Mouse (Mus musculus): ENCODE data around the gene Ube2s. TPM values are rescaled to one million over a fixed set of nuclear protein-coding genes. Genes with fewer than 3 reads are reported as not detected.
"Not testable (repeated sequence)": the region's sequence is repeated elsewhere in the genome, so short reads cannot be mapped to it uniquely, and the experiment has no call there.

Ube2s gene
- total RNA-seq (2012; rRNA removed): 341 and 346 TPM in 2 replicates
- polyA plus RNA-seq (2012; ENCODE audit: insufficient read depth in 1 of 2, insufficient read length in 2 of 2, low read depth in 1 of 2, low replicate concordance in 2 of 2, missing spikeins in 1 of 2): 100 to 1,000 TPM in 1 of 2 experiments, not detected in 1; 740 TPM

- peak; percentile 81 for TF ChIP-seq CHD2 (IDR thresholded peaks at IDR 0.05; ENCODE audit: low read length)
- TF ChIP-seq GATA1 (IDR thresholded peaks at IDR 0.05; ENCODE audit: low read depth, low read length): no peak
- TF ChIP-seq NRF1 (IDR thresholded peaks at IDR 0.05; ENCODE audit: insufficient read depth, low read depth, low read length, poor library complexity, severe bottlenecking): peak; percentile 74
- TF ChIP-seq ETS1 (IDR thresholded peaks at IDR 0.05; ENCODE audit: low read depth, low read length): 0 out of 2 replicates have a peak, but pooled peaks have one; percentile 13
- peak; percentile 38 to 71; a peak in 2 of 4 replicates for TF ChIP-seq POLR2A (IDR thresholded peaks at IDR 0.05; ENCODE audit: control insufficient read depth in 1 of 2, insufficient read depth in 1 of 2, low read depth in 1 of 2, low read length in 2 of 2, poor library complexity in 1 of 2)
- 0 out of 2 replicates have a peak, but pooled peaks have one; percentile 19 for TF ChIP-seq MXI1 (IDR thresholded peaks at IDR 0.05; ENCODE audit: low read depth, low read length)
- peak; percentile 13 for TF ChIP-seq TCF12 (IDR thresholded peaks at IDR 0.05; ENCODE audit: low read depth, low read length)
- peak; percentile 66 for TF ChIP-seq SIN3A (IDR thresholded peaks at IDR 0.05; ENCODE audit: low read length)
- no peak for TF ChIP-seq CHD1 (IDR thresholded peaks at IDR 0.05; ENCODE audit: low read depth, low read length)
- TF ChIP-seq POLR2AphosphoS5 (IDR thresholded peaks at IDR 0.05; ENCODE audit: borderline replicate concordance, low read depth, low read length): peak; percentile 57; the same call in 1 of the 2 replicates
- no peak for TF ChIP-seq CTCF (IDR thresholded peaks at IDR 0.05 in 2 of 3, conservative IDR thresholded peaks at IDR 0.05 in 1 of 3; ENCODE audit: control insufficient read depth in 1 of 3, insufficient read depth in 1 of 3, low read depth in 2 of 3, low read length in 3 of 3, poor library complexity in 1 of 3, severe bottlenecking in 1 of 3)
- peak; percentile 66 for TF ChIP-seq BHLHE40 (IDR thresholded peaks at IDR 0.05; ENCODE audit: borderline replicate concordance, low read depth, low read length)
- TF ChIP-seq TBP (IDR thresholded peaks at IDR 0.05; ENCODE audit: low read depth, low read length): peak; percentile 96
- no peak for TF ChIP-seq EP300 (IDR thresholded peaks at IDR 0.05; ENCODE audit: low read depth in 1 of 2, low read length in 2 of 2)
- peak; percentile 94 for TF ChIP-seq ELF1 (IDR thresholded peaks at IDR 0.05; ENCODE audit: low read depth, low read length)
- TF ChIP-seq KAT2A (conservative IDR thresholded peaks at IDR 0.05; ENCODE audit: low read depth, low read length): no peak; the same call in 1 of the 2 replicates
- peak; percentile 93 for TF ChIP-seq ZMIZ1 (IDR thresholded peaks at IDR 0.05; ENCODE audit: low read depth, low read length)
- TF ChIP-seq MYC (IDR thresholded peaks at IDR 0.05; ENCODE audit: low read depth, low read length): peak; percentile 88
- TF ChIP-seq MAZ (IDR thresholded peaks at IDR 0.05; ENCODE audit: low read depth, low read length): peak; percentile 47; the same call in 1 of the 2 replicates
- peak; percentile 86 for TF ChIP-seq HCFC1 (IDR thresholded peaks at IDR 0.05; ENCODE audit: low read depth, low read length)
- TF ChIP-seq RAD21 (IDR thresholded peaks at IDR 0.05; ENCODE audit: low read depth, low read length): no peak
- no peak for TF ChIP-seq ZKSCAN1 (IDR thresholded peaks at IDR 0.05; ENCODE audit: low read depth, low read length)
- TF ChIP-seq NELFE (IDR thresholded peaks at IDR 0.05; ENCODE audit: low read depth, low read length): peak; percentile 87
- peak; percentile 5; the same call in 1 of the 2 replicates for TF ChIP-seq E2F4 (IDR thresholded peaks at IDR 0.05; ENCODE audit: borderline replicate concordance, low read depth, low read length)
- Histone ChIP-seq H3K36me3 (ENCODE audit: control insufficient read depth in 1 of 2, insufficient read depth in 2 of 2, low read length in 2 of 2) (peaks cover 17 to 22% of the 10 kb centered on the region in 2 experiments), H3K79me2 (ENCODE audit: control insufficient read depth, insufficient read depth, low read length, poor library complexity) (peaks cover 27% of the 10 kb centered on the region), H3K27ac (ENCODE audit: control insufficient read depth, low read depth, low read length) (peak within 1 kb of the TSS; percentile 95), H3K4me1 (ENCODE audit: control insufficient read depth in 1 of 2, insufficient read depth in 2 of 2, low read length in 2 of 2) (peaks cover 3 to 14% of the 10 kb centered on the region in 2 experiments), H3K9ac (ENCODE audit: control insufficient read depth, low read depth, low read length, poor library complexity, severe bottlenecking) (peak within 1 kb of the TSS; percentile 100), H3K4me3 (ENCODE audit: control insufficient read depth in 1 of 2, insufficient read depth in 1 of 2, low read depth in 2 of 2, low read length in 2 of 2) (peak within 1 kb of the TSS; percentile 64 to 96), H3K9me3 (replicated peaks; ENCODE audit: insufficient read depth, low read length) (no peaks in the 10 kb centered on the region), H3K27me3 (ENCODE audit: control insufficient read depth in 1 of 2, insufficient read depth in 2 of 2, low read length in 2 of 2) (no peaks in the 10 kb centered on the region)
- DNase-seq (ENCODE audit: low read depth, low spot score): peak; percentile 99
Observed at GRCm38 (mm10) chr7:4812303-4813104, at the start of gene Ube2s. Gene Ube2s (minus strand): TSS chr7:4812590.

GRCm38 (mm10) chr7:4860926-4861325 is 48.5 kb upstream of the Ube2s start:
- DNase-seq (ENCODE audit: low read depth, low spot score); H3K27ac ChIP-seq (ENCODE audit: control insufficient read depth, low read depth, low read length); H3K9me3 ChIP-seq (replicated peaks; ENCODE audit: insufficient read depth, low read length); H3K4me1 ChIP-seq (ENCODE audit: control insufficient read depth in 1 of 2, insufficient read depth in 2 of 2, low read length in 2 of 2); H3K9ac ChIP-seq (ENCODE audit: control insufficient read depth, low read depth, low read length, poor library complexity, severe bottlenecking); H3K79me2 ChIP-seq (ENCODE audit: control insufficient read depth, insufficient read depth, low read length, poor library complexity); H3K4me3 ChIP-seq (ENCODE audit: control insufficient read depth in 1 of 2, insufficient read depth in 1 of 2, low read depth in 2 of 2, low read length in 2 of 2); H3K27me3 ChIP-seq (ENCODE audit: control insufficient read depth in 1 of 2, insufficient read depth in 2 of 2, low read length in 2 of 2); H3K36me3 ChIP-seq (ENCODE audit: control insufficient read depth in 1 of 2, insufficient read depth in 2 of 2, low read length in 2 of 2): not testable (repeated sequence)

Data from MEL (cell line).